Mouse (Mus musculus): ENCODE measurements around the gene Pdk1. TPM values are rescaled to one million over a fixed set of nuclear protein-coding genes. Genes with fewer than 3 reads are reported as not detected.

The Pdk1 gene
- total RNA-seq (2022) = 10 to 100 TPM; 44.1 to 65.7 (median 48.4) TPM

DNA sequence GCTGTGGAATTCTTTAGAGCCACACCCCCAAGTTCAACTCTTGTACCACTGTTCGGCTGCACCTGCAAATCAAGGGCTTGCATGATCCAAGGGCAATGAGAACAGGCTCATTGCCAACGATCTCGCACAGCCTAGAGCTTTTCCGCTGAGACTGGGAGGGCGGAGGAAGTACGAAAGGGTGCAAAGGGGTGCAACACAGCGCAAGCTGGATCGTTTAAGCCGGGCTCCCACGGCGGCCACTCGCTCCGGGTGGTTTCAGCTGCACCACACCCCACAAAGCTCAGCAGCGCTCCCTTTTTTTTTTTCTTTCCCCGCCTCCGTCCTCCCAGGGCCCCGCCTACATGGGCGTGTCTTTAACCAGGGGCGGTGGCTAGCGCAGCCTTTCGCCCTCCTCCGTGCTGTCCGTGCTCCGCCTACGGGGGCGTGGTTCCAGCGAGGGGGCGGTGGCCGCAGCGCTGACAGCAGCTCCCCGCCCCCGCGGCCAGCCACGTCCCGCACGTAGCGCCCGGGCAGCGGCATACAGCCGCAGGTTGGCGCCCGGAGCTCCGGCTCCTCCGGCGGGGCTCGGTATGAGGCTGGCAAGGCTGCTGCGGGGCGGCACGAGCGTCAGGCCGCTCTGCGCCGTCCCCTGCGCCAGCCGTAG, at the start of gene Pdk1:
Pdk1 (plus strand) TSS at position 424 of the 643 bp plus-strand sequence.
- peak; percentile 90 to 98 for DNase-seq (ENCODE audit: low spot score in 2 of 2)

DNA sequence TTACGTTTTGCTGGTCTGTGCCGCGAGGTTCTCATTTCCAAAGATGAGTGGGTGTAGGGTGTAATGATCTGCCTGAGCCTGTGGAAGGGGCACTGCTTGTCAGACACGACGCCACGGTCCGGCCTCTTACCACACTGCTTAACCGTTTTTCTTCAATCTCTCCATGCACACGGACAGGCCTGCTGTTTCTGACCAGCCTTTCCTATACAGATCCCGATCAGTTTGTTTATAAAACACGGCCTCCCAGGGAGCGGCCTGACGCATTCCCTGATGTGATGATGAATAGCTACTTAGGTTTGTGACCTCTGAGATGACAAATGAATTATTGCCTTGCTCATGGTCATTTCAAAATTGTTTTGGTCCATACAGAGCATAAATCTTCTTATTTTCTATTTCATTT, 48.9 kb upstream of the Pdk1 start:
- no peak for DNase-seq (ENCODE audit: low spot score in 2 of 2)

DNA sequence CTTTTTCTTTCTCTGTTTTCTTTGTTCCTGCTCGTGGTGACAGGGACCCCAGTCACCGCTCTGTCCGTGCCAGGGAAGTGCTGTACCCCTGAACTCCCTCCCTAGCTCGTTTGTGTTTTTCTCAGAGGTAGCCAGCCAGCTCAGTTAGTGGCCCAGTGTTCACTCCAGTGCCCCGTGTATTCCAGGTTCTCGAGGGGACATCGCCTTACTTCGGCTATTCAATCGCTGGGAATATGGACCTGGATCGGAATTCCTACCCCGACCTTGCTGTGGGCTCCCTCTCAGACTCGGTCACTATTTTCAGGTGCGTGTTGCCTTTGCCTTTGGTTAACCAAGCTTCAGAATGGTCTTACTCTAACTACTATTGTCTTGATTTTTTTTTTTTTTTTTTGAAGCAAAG, 45.3 kb upstream of the Pdk1 start:
- no peak for DNase-seq (ENCODE audit: low spot score in 2 of 2)

- DNase-seq (ENCODE audit: low spot score in 2 of 2) = no peak
Measured at GRCm38 (mm10) chr2:71828928-71829327, 44.1 kb upstream of the Pdk1 start.

GRCm38 (mm10) chr2:71833626-71834025, 39.4 kb upstream of the Pdk1 start:
- DNase-seq (ENCODE audit: low spot score in 2 of 2) = no peak

DNA sequence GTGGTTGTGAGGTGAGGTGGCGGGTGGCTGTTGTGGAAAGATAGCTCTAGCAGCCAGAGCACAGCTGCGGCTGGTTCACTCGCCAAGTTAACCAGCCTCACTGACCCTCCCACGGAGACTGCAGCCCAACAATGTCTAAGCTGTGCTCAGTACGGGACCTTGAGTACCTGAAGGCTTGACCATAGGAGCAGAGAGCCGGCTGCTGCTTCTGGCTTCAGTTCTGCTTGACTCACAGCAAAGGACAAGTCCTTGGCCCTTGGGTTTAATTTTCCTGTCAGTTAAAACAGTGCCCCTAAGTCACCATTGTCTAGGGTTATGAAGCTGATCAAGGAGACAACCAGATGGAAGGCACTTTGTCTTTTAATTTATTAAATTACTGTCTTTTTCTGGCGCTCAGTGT, 38.7 kb upstream of the Pdk1 start:
- no peak for DNase-seq (ENCODE audit: low spot score in 2 of 2)

- DNase-seq (ENCODE audit: low spot score in 2 of 2) = no peak
Measured at GRCm38 (mm10) chr2:71835556-71835955, 37.5 kb upstream of the Pdk1 start.

- no peak for DNase-seq (ENCODE audit: low spot score in 2 of 2)
Measured at GRCm38 (mm10) chr2:71836232-71836631, 36.8 kb upstream of the Pdk1 start.

GRCm38 (mm10) chr2:71837261-71837660, 35.8 kb upstream of the Pdk1 start:
- no peak for DNase-seq (ENCODE audit: low spot score in 2 of 2)

GRCm38 (mm10) chr2:71837791-71838190, 35.2 kb upstream of the Pdk1 start:
- peak in 1 of 2 experiments; percentile 28 for DNase-seq (ENCODE audit: low spot score in 2 of 2)

GRCm38 (mm10) chr2:71843316-71843715, 29.7 kb upstream of the Pdk1 start:
- DNase-seq (ENCODE audit: low spot score in 2 of 2) = no peak

GRCm38 (mm10) chr2:71844906-71845305, 28.1 kb upstream of the Pdk1 start:
- DNase-seq (ENCODE audit: low spot score in 2 of 2) = no peak

DNA sequence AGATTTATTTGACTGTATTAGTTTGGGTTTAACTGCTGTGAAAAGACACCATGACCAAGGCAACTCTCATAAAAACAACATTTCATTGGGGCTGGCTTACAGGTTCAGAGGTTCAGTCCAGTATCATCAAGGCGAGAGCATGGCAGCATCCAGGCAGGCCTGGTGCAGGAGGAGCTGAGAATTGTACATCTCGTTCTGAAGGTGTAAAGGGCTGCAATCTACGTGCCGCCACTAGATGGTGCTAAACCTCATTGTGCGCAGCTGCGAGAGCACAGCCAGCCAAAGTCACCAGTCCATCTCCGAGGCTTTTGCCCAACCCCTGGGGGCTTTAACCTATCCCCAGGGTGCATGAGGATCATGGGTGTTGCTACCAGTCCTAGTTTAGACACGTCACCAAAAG, 20.9 kb upstream of the Pdk1 start:
- DNase-seq (ENCODE audit: low spot score in 2 of 2) = peak in 1 of 2 experiments; percentile 48

DNA sequence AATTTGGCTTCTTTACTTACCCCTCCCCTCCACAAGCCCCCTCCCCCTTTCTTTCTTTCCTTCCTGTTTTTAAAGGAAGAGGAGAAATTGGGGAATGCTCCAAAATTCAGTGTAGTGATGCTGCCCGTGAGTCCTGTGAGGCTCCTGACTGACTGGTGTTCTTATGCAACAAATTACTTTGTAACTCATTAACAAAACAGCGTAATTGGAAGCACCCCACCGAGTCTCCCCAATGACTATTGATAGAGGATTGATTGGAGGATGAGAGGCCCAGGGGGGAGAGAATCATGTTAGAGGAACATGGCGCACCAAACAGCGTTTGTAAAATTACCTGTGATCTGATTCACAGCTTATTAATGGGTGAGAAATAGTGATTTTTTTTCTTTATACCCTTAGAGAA, 17.9 kb upstream of the Pdk1 start:
- DNase-seq (ENCODE audit: low spot score in 2 of 2) = no peak

DNA sequence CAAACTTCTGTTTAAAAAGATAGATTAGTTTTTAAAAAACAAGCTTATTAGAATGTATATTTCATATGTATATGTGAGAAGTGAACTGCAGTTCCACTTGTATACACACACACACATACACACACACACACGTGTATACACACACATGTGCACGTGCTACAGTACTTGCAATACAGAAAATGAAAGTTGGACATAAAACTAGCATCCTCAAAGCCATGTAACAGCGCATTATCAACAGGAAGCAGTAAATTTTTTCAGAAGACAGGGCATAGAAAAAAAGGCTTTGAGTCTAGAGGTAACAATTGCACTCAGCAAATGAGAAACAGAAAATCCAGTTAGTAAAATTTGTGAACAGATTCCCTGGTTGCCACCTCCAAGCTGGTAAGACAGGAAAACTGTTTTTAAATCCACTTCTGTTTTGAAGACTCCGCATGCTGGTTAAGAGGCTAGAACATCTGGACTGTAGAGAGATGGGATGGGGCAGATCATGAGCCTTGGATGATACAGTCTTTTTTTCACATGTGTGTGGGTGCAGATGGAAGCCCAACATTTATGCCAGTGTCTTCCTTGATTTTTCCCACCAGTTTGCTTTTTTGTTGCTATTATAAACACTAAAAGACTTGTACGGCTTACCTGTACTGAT, 9.4 kb upstream of the Pdk1 start:
- no peak for DNase-seq (ENCODE audit: low spot score in 2 of 2)

- peak in 1 of 2 experiments; percentile 86 for DNase-seq (ENCODE audit: low spot score in 2 of 2)
Measured at GRCm38 (mm10) chr2:71865022-71865421, 8.0 kb upstream of the Pdk1 start.

DNA sequence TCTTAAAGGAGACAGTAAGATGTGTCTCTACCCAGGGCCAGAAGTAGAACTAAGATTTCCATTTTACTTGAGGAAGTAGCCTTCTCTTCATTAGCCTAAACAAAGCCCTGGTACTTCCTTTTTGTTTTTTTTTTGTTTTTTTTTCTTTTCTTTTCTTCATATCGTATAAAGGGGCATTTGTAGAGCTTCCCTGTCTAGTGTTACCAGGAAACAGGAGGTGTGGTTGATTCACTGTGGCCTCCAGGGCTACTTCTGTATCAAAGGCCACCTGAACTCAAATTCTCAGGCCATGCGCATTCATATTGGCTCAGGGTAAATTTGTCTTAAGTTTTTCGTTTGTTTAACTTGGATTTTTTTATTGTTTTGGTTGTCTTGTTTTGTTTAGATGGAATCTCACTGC, 7.1 kb upstream of the Pdk1 start:
- no peak for DNase-seq (ENCODE audit: low spot score in 2 of 2)

DNA sequence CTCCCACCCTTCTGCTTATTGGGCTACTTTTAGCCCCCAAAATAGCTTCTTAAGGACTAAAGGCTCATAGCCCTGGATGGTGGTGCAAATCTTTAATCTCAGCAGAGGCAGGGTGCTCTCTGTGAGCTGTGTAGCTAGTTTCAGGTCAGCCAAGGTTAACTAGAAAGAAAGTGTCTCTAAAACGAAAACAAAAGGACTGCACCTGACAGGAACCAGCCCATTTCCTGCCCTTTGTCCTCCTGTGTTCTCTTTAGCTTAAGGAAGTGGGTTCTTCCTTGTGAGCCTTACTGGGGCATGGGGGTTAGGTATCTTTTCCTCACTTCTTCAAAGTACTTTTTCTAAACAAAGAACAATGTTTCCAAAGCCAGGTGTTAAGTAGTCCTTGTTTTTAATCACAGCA, 6.5 kb upstream of the Pdk1 start:
- no peak for DNase-seq (ENCODE audit: low spot score in 2 of 2)

- DNase-seq (ENCODE audit: low spot score in 2 of 2) = no peak
Measured at GRCm38 (mm10) chr2:71867019-71867418, 6.0 kb upstream of the Pdk1 start.

GRCm38 (mm10) chr2:71867480-71867879, 5.5 kb upstream of the Pdk1 start:
- no peak for DNase-seq (ENCODE audit: low spot score in 2 of 2)

DNA sequence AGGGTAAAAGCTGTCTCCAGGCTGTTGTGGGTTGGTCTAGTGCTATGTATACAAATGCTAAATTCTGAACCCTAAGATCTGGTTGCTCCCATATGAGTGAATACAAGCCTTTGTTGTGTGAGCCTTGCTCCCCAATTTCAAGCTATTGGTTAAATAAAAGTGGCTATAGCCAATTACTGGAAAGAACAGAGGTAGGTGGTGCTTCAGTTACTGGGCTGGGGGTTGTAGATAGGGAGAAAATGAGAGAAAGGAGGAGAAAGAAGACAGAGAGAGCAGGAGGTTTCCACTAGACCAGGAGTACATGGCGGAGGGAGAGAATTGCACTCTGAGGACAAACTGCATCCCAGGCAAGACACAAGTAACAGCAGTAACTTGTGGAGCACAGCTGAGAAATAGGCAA, 4.8 kb upstream of the Pdk1 start:
- no peak for DNase-seq (ENCODE audit: low spot score in 2 of 2)

- DNase-seq (ENCODE audit: low spot score in 2 of 2) = no peak
Measured at GRCm38 (mm10) chr2:71872141-71872540, 883 bp upstream of the Pdk1 start.
